Mouse (Mus musculus): ENCODE measurements around the gene Tcf7l2.

DNA sequence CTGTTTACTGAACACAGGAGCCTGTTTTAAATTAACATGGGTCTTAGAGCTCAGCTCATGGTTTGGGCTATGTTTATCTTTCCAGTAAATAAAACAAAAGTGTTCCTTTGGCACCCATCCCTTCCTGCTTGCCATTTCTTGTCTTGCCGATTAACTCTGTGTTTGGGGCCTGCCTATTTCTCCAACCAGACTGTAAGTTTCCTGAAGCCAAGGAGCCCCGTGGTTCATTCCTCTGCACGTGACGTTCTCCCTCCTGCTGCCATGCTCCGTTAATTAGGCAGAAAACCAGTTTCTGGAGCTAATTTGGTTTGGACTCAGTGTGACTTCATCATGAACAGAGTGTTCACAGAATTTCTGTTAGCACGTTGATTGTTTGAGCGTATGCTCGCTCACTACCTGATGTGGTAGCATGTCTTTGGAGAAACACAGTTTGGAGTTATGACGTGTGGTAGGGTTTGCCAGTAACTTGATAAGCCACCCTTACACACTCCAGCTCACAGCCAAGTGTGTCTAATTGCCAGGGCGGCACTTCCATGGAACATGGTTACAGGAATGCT lies 84.4 kb downstream of the Tcf7l2 start:
- no peak for TF ChIP-seq CTCF (IDR thresholded peaks at IDR 0.05; ENCODE audit: low read depth, low read length)
- TF ChIP-seq GATA1 (IDR thresholded peaks at IDR 0.05; ENCODE audit: borderline replicate concordance, low read length) = no peak
- TF ChIP-seq POLR2AphosphoS5 (IDR thresholded peaks at IDR 0.05; ENCODE audit: insufficient replicate concordance, low read depth, low read length) = no peak
- no peak for TF ChIP-seq TAL1 (conservative IDR thresholded peaks at IDR 0.05; ENCODE audit: low read depth, low read length)
- TF ChIP-seq GATA2 (IDR thresholded peaks at IDR 0.05; ENCODE audit: borderline replicate concordance, low read depth, low read length) = no peak

All from G1E (cell line).